Mouse (Mus musculus): Measurements from ENCODE around the gene Zfp947. TPM values are rescaled to one million over a fixed set of nuclear protein-coding genes. Genes with fewer than 3 reads are reported as not detected.

Zfp947 gene
- polyA plus RNA-seq (2014; fragmentation: Illumina TruSeq; extraction: RNeasy Lipid Tissue Mini Kit (QIAGEN cat#74804); ENCODE audit: low read depth, low replicate concordance): 19.8 TPM

DNA sequence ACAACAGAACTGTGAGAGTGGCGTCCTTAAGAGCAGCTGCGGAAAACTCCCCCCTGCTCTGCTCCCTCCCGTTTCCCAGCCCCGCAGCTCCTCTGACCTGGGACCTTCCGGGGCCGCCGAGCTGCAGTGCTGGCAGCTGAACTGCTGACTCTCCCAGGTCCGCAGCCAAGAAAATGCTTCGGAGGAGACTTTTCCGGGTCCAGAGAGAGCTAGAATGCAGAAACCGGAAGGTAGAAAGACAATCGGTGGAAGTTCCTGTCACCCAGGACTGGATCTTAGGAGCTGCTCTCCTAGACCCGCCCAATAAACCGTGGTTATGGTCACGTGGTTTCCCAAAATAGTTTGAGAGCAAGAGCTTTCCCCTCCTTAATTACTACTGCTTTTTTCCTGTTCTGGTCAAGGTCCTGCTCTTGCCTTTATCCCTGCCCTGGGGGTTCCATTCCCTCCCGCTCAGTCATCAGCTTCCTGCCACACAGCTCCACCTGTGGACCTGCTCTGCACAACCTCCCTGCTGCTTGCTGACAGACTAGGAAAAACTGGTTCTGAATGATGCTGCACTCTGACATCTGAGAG is at the start of gene Zfp947:
Gene Zfp947 (minus strand): TSS at position 469 of the 573 bp plus-strand sequence.

Other genes starting within 250 kb of the Zfp947 start
- 128 TPM for gene Zfp942, start 203.7 kb downstream of the Zfp947 start, polyA plus RNA-seq (2014; fragmentation: Illumina TruSeq; extraction: RNeasy Lipid Tissue Mini Kit (QIAGEN cat#74804); ENCODE audit: low read depth, low replicate concordance)
- 152 TPM for gene Zfp943, start 203.6 kb downstream of the Zfp947 start, polyA plus RNA-seq (2014; fragmentation: Illumina TruSeq; extraction: RNeasy Lipid Tissue Mini Kit (QIAGEN cat#74804); ENCODE audit: low read depth, low replicate concordance)
- 48.9 TPM for gene Zfp994, start 59.4 kb upstream of the Zfp947 start, polyA plus RNA-seq (2014; fragmentation: Illumina TruSeq; extraction: RNeasy Lipid Tissue Mini Kit (QIAGEN cat#74804); ENCODE audit: low read depth, low replicate concordance)
- 129 TPM for gene CT030661.1, start 148.6 kb upstream of the Zfp947 start, polyA plus RNA-seq (2014; fragmentation: Illumina TruSeq; extraction: RNeasy Lipid Tissue Mini Kit (QIAGEN cat#74804); ENCODE audit: low read depth, low replicate concordance)
- 79.5 TPM for gene Zfp944, start 195.2 kb upstream of the Zfp947 start, polyA plus RNA-seq (2014; fragmentation: Illumina TruSeq; extraction: RNeasy Lipid Tissue Mini Kit (QIAGEN cat#74804); ENCODE audit: low read depth, low replicate concordance)
- 82.5 TPM for gene Zfp758, start 195.3 kb upstream of the Zfp947 start, polyA plus RNA-seq (2014; fragmentation: Illumina TruSeq; extraction: RNeasy Lipid Tissue Mini Kit (QIAGEN cat#74804); ENCODE audit: low read depth, low replicate concordance)